Mouse (Mus musculus) liver, embryonic 12.5 days (tissue): ENCODE measurements around the gene Pnpla6. TPM values are rescaled to one million over a fixed set of nuclear protein-coding genes. Genes with fewer than 3 reads are reported as not detected.

ENCODE experiments used
- ATAC-seq: fragments of 200-750 bp; cut with Nextera tagmentation; 2 replicates; pipeline ENCODE4 v1.8.0; 2017; ENCODE audit warnings: moderate number of reproducible peaks, mild to moderate bottlenecking, moderate library complexity
- H3K27ac ChIP-seq: fragments of 300-500 bp; sonication (generic); 2 replicates; pipeline ENCODE4 v1.5.1; 2016; ENCODE audit warnings: mild to moderate bottlenecking
- H3K27me3 ChIP-seq: fragments of 300-500 bp; sonication (generic); replicated peaks from 2 replicates; pipeline ENCODE4 v1.6.1; 2016; ENCODE audit warnings: mild to moderate bottlenecking, moderate library complexity
- H3K36me3 ChIP-seq: fragments of 300-500 bp; sonication (generic); 2 replicates; pipeline ENCODE4 v1.6.1; 2016; ENCODE audit warnings: mild to moderate bottlenecking, moderate library complexity
- H3K4me1 ChIP-seq: fragments of 300-500 bp; sonication (generic); 2 replicates; pipeline ENCODE4 v1.6.1; 2016
- H3K4me2 ChIP-seq: fragments of 300-500 bp; sonication (generic); 2 replicates; pipeline ENCODE4 v1.6.1; 2016; ENCODE audit warnings: mild to moderate bottlenecking, moderate library complexity
- H3K4me3 ChIP-seq: fragments of 300-500 bp; sonication (generic); 2 replicates; pipeline ENCODE4 v1.5.1; 2016; ENCODE audit warnings: mild to moderate bottlenecking, moderate library complexity
- H3K9ac ChIP-seq: fragments of 300-500 bp; sonication (generic); 2 replicates; pipeline ENCODE4 v1.6.1; 2016; ENCODE audit warnings: mild to moderate bottlenecking, moderate library complexity
- H3K9me3 ChIP-seq: fragments of 300-500 bp; sonication (generic); replicated peaks from 2 replicates; pipeline ENCODE4 v1.6.1; 2016; ENCODE audit warnings: mild to moderate bottlenecking, moderate library complexity
- WGBS: fragments of 180-500 bp; shearing (Covaris S2); methylation state at CpG from one replicate; pipeline ENCODE4 v1.1.7; 2016; ENCODE audit not compliant: insufficient replicate concordance; 5-methylcytosine and 5-hydroxymethylcytosine counted together
- polyA plus RNA-seq: library from polyadenylated mRNA; unstranded; fragments of >200 nt; fragmentation: Nextera tagmentation; extraction: Ambion mirVana; gene quantifications from 2 replicates; pipeline ENCODE4 v1.2.1, GENCODE M21; 2016

The Pnpla6 gene
- polyA plus RNA-seq, 1 experiment from 2014 or later: 14.7 TPM

GRCm38 (mm10) chr8:3515771-3516417, 710 bp downstream of the Pnpla6 start:
- H3K4me1 ChIP-seq: peaks cover 45% of the 10 kb centered on the region
- under 1% methylated on average over 25 of the region's 25 CpGs for WGBS
- H3K4me3 ChIP-seq: peak overlapping the region; percentile 73
- peak overlapping the region; percentile 80 for H3K27ac ChIP-seq
- H3K4me2 ChIP-seq: peak overlapping the region; percentile 91
- peaks cover 30% of the 10 kb centered on the region for H3K36me3 ChIP-seq
- peak overlapping the region; percentile 71 for H3K9ac ChIP-seq
- ATAC-seq: peak; percentile 38
- no peaks in the 10 kb centered on the region for H3K27me3 ChIP-seq
- H3K9me3 ChIP-seq: no peaks in the 10 kb centered on the region

GRCm38 (mm10) chr8:3516450-3517116, 1.4 kb downstream of the Pnpla6 start:
- Histone ChIP-seq H3K9ac (peak overlapping the region; percentile 71), H3K4me2 (peak overlapping the region; percentile 91), H3K4me1 (peaks cover 49% of the 10 kb centered on the region), H3K27me3 (no peaks in the 10 kb centered on the region), H3K9me3 (no peaks in the 10 kb centered on the region), H3K27ac (peak overlapping the region; percentile 80), H3K36me3 (peaks cover 29% of the 10 kb centered on the region), H3K4me3 (peak overlapping the region; percentile 73)
- peak; percentile 88 for ATAC-seq
- under 1% methylated on average over 36 of the region's 36 CpGs for WGBS

GRCm38 (mm10) chr8:3517117-3517495, 1.9 kb downstream of the Pnpla6 start:
- ATAC-seq: no peak
- H3K9ac ChIP-seq: peak overlapping the region; percentile 71
- H3K4me1 ChIP-seq: peaks cover 53% of the 10 kb centered on the region
- peak overlapping the region; percentile 80 for H3K27ac ChIP-seq
- peak overlapping the region; percentile 73 for H3K4me3 ChIP-seq
- H3K36me3 ChIP-seq: peaks cover 31% of the 10 kb centered on the region
- WGBS: 5% methylated on average over 16 of the region's 16 CpGs
- H3K9me3 ChIP-seq: no peaks in the 10 kb centered on the region
- H3K27me3 ChIP-seq: no peaks in the 10 kb centered on the region
- peak overlapping the region; percentile 91 for H3K4me2 ChIP-seq

- 48% methylated on average over 13 of the region's 13 CpGs for WGBS
- Histone ChIP-seq H3K4me1 (peaks cover 68% of the 10 kb centered on the region), H3K36me3 (peaks cover 59% of the 10 kb centered on the region), H3K27me3 (no peaks in the 10 kb centered on the region), H3K27ac (peak overlapping the region; percentile 94), H3K4me3 (peak overlapping the region; percentile 36), H3K4me2 (peak overlapping the region; percentile 68), H3K9me3 (no peaks in the 10 kb centered on the region), H3K9ac (peak overlapping the region; percentile 42)
- peak; percentile 99 for ATAC-seq
Measured at GRCm38 (mm10) chr8:3522007-3522697, 7.0 kb downstream of the Pnpla6 start.

- Histone ChIP-seq H3K27me3 (no peaks in the 10 kb centered on the region), H3K36me3 (peaks cover 50% of the 10 kb centered on the region), H3K4me2 (no peak overlapping the region), H3K9ac (no peak overlapping the region), H3K27ac (no peak overlapping the region), H3K4me1 (peaks cover 6% of the 10 kb centered on the region), H3K9me3 (no peaks in the 10 kb centered on the region), H3K4me3 (no peak overlapping the region)
- ATAC-seq: 0 out of 2 replicates have a peak, but pooled peaks have one; percentile 14
- 66% methylated on average over 5 of the region's 5 CpGs for WGBS
Measured at GRCm38 (mm10) chr8:3530816-3531215, 15.6 kb downstream of the Pnpla6 start.

- no peak for ATAC-seq
- H3K36me3 ChIP-seq: peaks cover 50% of the 10 kb centered on the region
- H3K4me2 ChIP-seq: no peak overlapping the region
- H3K4me1 ChIP-seq: peaks cover 16% of the 10 kb centered on the region
- no peak overlapping the region for H3K4me3 ChIP-seq
- H3K9me3 ChIP-seq: no peaks in the 10 kb centered on the region
- H3K9ac ChIP-seq: no peak overlapping the region
- no peak overlapping the region for H3K27ac ChIP-seq
- no peaks in the 10 kb centered on the region for H3K27me3 ChIP-seq
- 91% methylated on average over 18 of the region's 18 CpGs for WGBS
Measured at GRCm38 (mm10) chr8:3531936-3532335, 16.8 kb downstream of the Pnpla6 start.

- Histone ChIP-seq H3K4me2 (peak overlapping the region; percentile 43), H3K27ac (no peak overlapping the region), H3K4me3 (0 out of 2 replicates have a peak overlapping the region, but pooled peaks have one; percentile 3), H3K9me3 (no peaks in the 10 kb centered on the region), H3K9ac (no peak overlapping the region), H3K27me3 (no peaks in the 10 kb centered on the region), H3K36me3 (peaks cover 81% of the 10 kb centered on the region), H3K4me1 (peaks cover 16% of the 10 kb centered on the region)
- ATAC-seq: peak; percentile 85
- WGBS: 49% methylated on average over 15 of the region's 15 CpGs
Measured at GRCm38 (mm10) chr8:3536053-3536841, 21.1 kb downstream of the Pnpla6 start.

GRCm38 (mm10) chr8:3536940-3537339, 21.8 kb downstream of the Pnpla6 start:
- Histone ChIP-seq H3K36me3 (peaks cover 81% of the 10 kb centered on the region), H3K4me2 (no peak overlapping the region), H3K9me3 (no peaks in the 10 kb centered on the region), H3K9ac (no peak overlapping the region), H3K4me1 (peaks cover 16% of the 10 kb centered on the region), H3K27me3 (no peaks in the 10 kb centered on the region), H3K27ac (no peak overlapping the region), H3K4me3 (no peak overlapping the region)
- whole genome bisulfite sequencing: 91% methylated on average over 9 of the region's 9 CpGs
- no peak for ATAC-seq

- no peak overlapping the region for H3K4me3 ChIP-seq
- H3K4me2 ChIP-seq: no peak overlapping the region
- H3K9ac ChIP-seq: no peak overlapping the region
- no peaks in the 10 kb centered on the region for H3K27me3 ChIP-seq
- H3K36me3 ChIP-seq: peaks cover 81% of the 10 kb centered on the region
- ATAC-seq: no peak
- H3K27ac ChIP-seq: no peak overlapping the region
- 88% methylated on average over 26 of the region's 26 CpGs for WGBS
- no peaks in the 10 kb centered on the region for H3K9me3 ChIP-seq
- H3K4me1 ChIP-seq: peaks cover 16% of the 10 kb centered on the region
Measured at GRCm38 (mm10) chr8:3537666-3538065, 22.5 kb downstream of the Pnpla6 start.

- H3K4me3 ChIP-seq: no peak overlapping the region
- WGBS: 78% methylated on average over 7 of the region's 7 CpGs
- no peak overlapping the region for H3K27ac ChIP-seq
- peaks cover 85% of the 10 kb centered on the region for H3K36me3 ChIP-seq
- no peaks in the 10 kb centered on the region for H3K9me3 ChIP-seq
- no peaks in the 10 kb centered on the region for H3K27me3 ChIP-seq
- H3K4me2 ChIP-seq: no peak overlapping the region
- no peak for ATAC-seq
- H3K9ac ChIP-seq: no peak overlapping the region
- H3K4me1 ChIP-seq: peaks cover 16% of the 10 kb centered on the region
Measured at GRCm38 (mm10) chr8:3539146-3539545, 24.0 kb downstream of the Pnpla6 start.

- Histone ChIP-seq H3K27me3 (no peaks in the 10 kb centered on the region), H3K4me2 (no peak overlapping the region), H3K9me3 (no peaks in the 10 kb centered on the region), H3K27ac (no peak overlapping the region), H3K9ac (no peak overlapping the region), H3K4me3 (no peak overlapping the region), H3K36me3 (peaks cover 90% of the 10 kb centered on the region), H3K4me1 (peaks cover 16% of the 10 kb centered on the region)
- ATAC-seq: no peak
- WGBS: 85% methylated on average over 4 of the region's 4 CpGs
Measured at GRCm38 (mm10) chr8:3540076-3540475, 24.9 kb downstream of the Pnpla6 start.
